ENCODE assay signal across 19 mouse cellular contexts in the genomic region with DNA sequence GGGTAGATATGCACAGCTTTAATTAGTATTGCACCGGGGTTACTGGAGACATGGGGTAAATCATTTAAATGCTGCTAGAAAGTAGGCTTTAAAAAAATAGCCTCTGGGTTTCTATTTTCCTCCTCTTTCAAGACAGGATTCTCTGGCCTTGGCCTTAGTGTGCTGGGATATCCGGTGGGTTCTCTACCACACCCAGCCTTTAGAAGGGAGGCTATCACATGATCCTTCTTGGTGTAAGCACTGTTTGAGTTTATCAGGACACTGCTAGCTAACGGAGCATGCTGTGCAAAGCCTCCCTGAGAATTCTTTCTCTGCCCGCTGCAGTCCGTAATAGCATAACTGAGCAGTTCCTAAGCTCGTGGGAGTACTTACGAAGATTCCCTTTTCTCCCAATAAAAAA. TPM values are rescaled to one million over a fixed set of nuclear protein-coding genes. Genes with fewer than 3 reads are reported as not detected.
DNase-seq lines count a peak whose midpoint lies in the region; ATAC-seq and TF ChIP-seq lines count a peak whose summit lies in the region.
"Had no signal": no experiment of that assay in that cellular context is flagged by ENCODE, and none has a peak within 500 bp of the region (broad histone marks: within the 10 kb centered on the region; RNA-seq: fewer than 3 reads in every experiment).

No protein-coding gene starts in this region.

- H3K4me3 ChIP-seq in heart, adult 2 months = no peak overlapping the region
- no peak overlapping the region for H3K4me3 ChIP-seq in heart, embryonic 12.5 days
- H3K4me3 ChIP-seq in left cerebral cortex, adult 2 months = no peak overlapping the region
- H3K4me3 ChIP-seq in macrophage (ENCODE audit: inconsistent target) = no peak overlapping the region
- no peak overlapping the region for H3K4me3 ChIP-seq in thymus, adult 2 months (ENCODE audit: control insufficient read depth, insufficient read depth, low read length)
- H3K4me3 ChIP-seq: embryonic facial prominence, embryonic 15.5 days; erythroblast, embryonic 14.5 days; forebrain, embryonic 10.5 days; hindbrain, embryonic 13.5 days had no signal

- no peaks in the 10 kb centered on the region for H3K36me3 ChIP-seq in heart, adult 2 months (ENCODE audit: control insufficient read depth, insufficient read depth, low read length)
- H3K36me3 ChIP-seq in heart, embryonic 12.5 days = no peaks in the 10 kb centered on the region
- no peaks in the 10 kb centered on the region for H3K36me3 ChIP-seq in macrophage (ENCODE audit: inconsistent target)
- H3K36me3 ChIP-seq in thymus, adult 2 months (ENCODE audit: control insufficient read depth, insufficient read depth, low read length) = no peaks in the 10 kb centered on the region
- H3K36me3 ChIP-seq: forebrain, embryonic 10.5 days; hindbrain, embryonic 13.5 days had no signal

- no peak overlapping the region for H3K9ac ChIP-seq in heart, adult 2 months (ENCODE audit: low read depth, low read length)
- H3K9ac ChIP-seq in heart, embryonic 12.5 days = no peak overlapping the region
- H3K9ac ChIP-seq: embryonic facial prominence, embryonic 15.5 days; hindbrain, embryonic 13.5 days had no signal

- no peaks in the 10 kb centered on the region for H3K9me3 ChIP-seq in heart, embryonic 12.5 days (replicated peaks)
- H3K9me3 ChIP-seq: forebrain, embryonic 10.5 days; hindbrain, embryonic 13.5 days had no signal

- DNase-seq in heart, adult 2 months = peak in 1 of 2 experiments; percentile 16
- no peak for DNase-seq in left cerebral cortex, adult 2 months (ENCODE audit: extremely low spot score in 1 of 2, low spot score in 2 of 2)
- DNase-seq in left cerebral cortex, adult 11 months (ENCODE audit: low spot score) = no peak
- DNase-seq in R1 (ENCODE audit: low read depth, low spot score) = peak; percentile 38
- DNase-seq in thymus, adult 2 months = no peak
- DNase-seq: adrenal gland, postnatal 14 days; embryo, embryonic 11 days; gastrocnemius, postnatal 25 days; kidney, adult 11 months had no signal

- TF ChIP-seq CTCF in heart, adult 2 months (IDR thresholded peaks at IDR 0.05) = no peak
- TF ChIP-seq CTCF in left cerebral cortex, adult 2 months (IDR thresholded peaks at IDR 0.05) = no peak
- TF ChIP-seq CTCF in thymus, adult 2 months (IDR thresholded peaks at IDR 0.05; ENCODE audit: borderline replicate concordance, control insufficient read depth, extremely low read depth, insufficient read depth, low read length, poor library complexity) = no peak

- no peaks in the 10 kb centered on the region for H3K27me3 ChIP-seq in heart, adult 2 months (ENCODE audit: control insufficient read depth, insufficient read depth, low read length)
- no peaks in the 10 kb centered on the region; the same call in 1 of the 2 replicates for H3K27me3 ChIP-seq in heart, embryonic 12.5 days (replicated peaks)
- no peaks in the 10 kb centered on the region for H3K27me3 ChIP-seq in thymus, adult 2 months (ENCODE audit: control insufficient read depth, insufficient read depth, low read length)
- H3K27me3 ChIP-seq: CH12.LX had no signal

- H3K27ac ChIP-seq in heart, adult 2 months = peak overlapping the region; percentile 73
- no peak overlapping the region for H3K27ac ChIP-seq in heart, embryonic 12.5 days (ENCODE audit: poor library complexity, severe bottlenecking)
- peak overlapping the region; percentile 55 for H3K27ac ChIP-seq in left cerebral cortex, adult 2 months
- peak overlapping the region; percentile 21 for H3K27ac ChIP-seq in macrophage
- H3K27ac ChIP-seq in thymus, adult 2 months (ENCODE audit: control insufficient read depth, insufficient read depth, low read length) = no peak overlapping the region
- H3K27ac ChIP-seq: embryonic facial prominence, embryonic 15.5 days; forebrain, embryonic 10.5 days; hindbrain, embryonic 13.5 days; hindbrain, postnatal 0 days had no signal

- no peak overlapping the region for H3K4me2 ChIP-seq in heart, embryonic 12.5 days
- H3K4me2 ChIP-seq: embryonic facial prominence, embryonic 15.5 days; heart, embryonic 11.5 days; hindbrain, embryonic 13.5 days had no signal

- intact Hi-C loops in heart, adult 2 months (cut with DNase I) = no loop called here
- intact Hi-C loops in left cerebral cortex, adult 2 months (cut with DNase I) = no loop called here

- whole genome bisulfite sequencing in heart, adult 2 months = 57% methylated on average over 7 of the region's 7 CpGs
- 68% methylated on average over 7 of the region's 7 CpGs for WGBS in heart, embryonic 12.5 days
- 93% methylated on average over 7 of the region's 7 CpGs for WGBS in macrophage (ENCODE audit: missing documents)
- 93% methylated on average over 7 of the region's 7 CpGs for WGBS in thymus, adult 2 months

- no peak for TF ChIP-seq POLR2A in heart, adult 2 months (IDR thresholded peaks at IDR 0.05; ENCODE audit: insufficient read depth, low read depth, low read length)
- no peak for TF ChIP-seq POLR2A in thymus, adult 2 months (IDR thresholded peaks at IDR 0.05; ENCODE audit: control insufficient read depth, extremely low read depth, insufficient read depth, low read length, poor library complexity)

- no peak for TF ChIP-seq EP300 in heart, adult 2 months (IDR thresholded peaks at IDR 0.05; ENCODE audit: insufficient read depth, low read depth, low read length)

- no peaks in the 10 kb centered on the region for H3K79me2 ChIP-seq in heart, adult 2 months (replicated peaks; ENCODE audit: control insufficient read depth, insufficient read depth, low read length)
- no peaks in the 10 kb centered on the region for H3K79me2 ChIP-seq in macrophage (ENCODE audit: inconsistent target)

- H3K4me1 ChIP-seq in heart, adult 2 months (ENCODE audit: control insufficient read depth, insufficient read depth, low read length) = peaks cover 1% of the 10 kb centered on the region
- no peaks in the 10 kb centered on the region for H3K4me1 ChIP-seq in heart, embryonic 12.5 days (replicated peaks)
- peaks cover 8% of the 10 kb centered on the region for H3K4me1 ChIP-seq in thymus, adult 2 months (replicated peaks; ENCODE audit: control insufficient read depth, insufficient read depth, low read length)
- H3K4me1 ChIP-seq: embryonic facial prominence, embryonic 15.5 days; forebrain, embryonic 10.5 days; hindbrain, embryonic 13.5 days had no signal

- no peak for ATAC-seq in heart, embryonic 12.5 days (ENCODE audit: insufficient number of reproducible peaks, low FRiP score)
- ATAC-seq: forebrain, embryonic 14.5 days; hindbrain, postnatal 0 days had no signal

RNA-seq across cellular contexts. Expression of gene Rpl31, which starts 18.2 kb away (rescaled TPM):
- 100 to 1,000 TPM; 513 to 615 TPM for total RNA-seq in heart, adult 2 months (2021)
- 153 and 190 TPM in 2 replicates for polyA plus RNA-seq in heart, adult 2 months (2012; rRNA removed)
- polyA plus RNA-seq in heart, embryonic 12.5 days (2016; fragmentation: Nextera tagmentation; extraction: Ambion mirVana) = 378 and 396 TPM in 2 replicates
- total RNA-seq in left cerebral cortex, adult 2 months (2021) = 100 to 1,000 TPM; 457 to 494 TPM
- 100 to 1,000 TPM in 1 of 26 experiments, 10 to 100 TPM in 25; 28.4 to 154 (median 62.4) TPM for total RNA-seq in macrophage (2018; cell fraction: chromatin; rRNA removed)
- total RNA-seq in macrophage (2018; cell fraction: cytosol; rRNA removed) = 100 to 1,000 TPM; 220 to 747 (median 375) TPM
- total RNA-seq in macrophage (2018; cell fraction: nucleus; rRNA removed) = 100 to 1,000 TPM in 2 of 26 experiments, 10 to 100 TPM in 24; 47.9 to 154 (median 74.1) TPM
- polyA plus RNA-seq in macrophage (2018) = 365 to 739 TPM (median 719 TPM) in 3 replicates
- polyA plus RNA-seq in thymus, adult 2 months (2012; rRNA removed) = 336 and 375 TPM in 2 replicates

Comparison
In these comparisons a context has a peak if more than half of its experiments do, and no peak if none do; other contexts are left out.
1. H3K27ac ChIP-seq: peak in heart, adult 2 months (single experiment), left cerebral cortex, adult 2 months (single experiment) and macrophage (single experiment); none in heart, embryonic 12.5 days (single experiment) and thymus, adult 2 months (single experiment).